Mouse (Mus musculus) layer of hippocampus, adult 6 months (tissue): ENCODE data around the gene Zkscan17. TPM values are rescaled to one million over a fixed set of nuclear protein-coding genes. Genes with fewer than 3 reads are reported as not detected.

ENCODE experiments used
- long read RNA-seq, 2 experiments: library from polyadenylated mRNA; unstranded; transcript quantifications; one replicate each; pipeline ENCODE4 v2.0.0; 2019 to 2020
- polyA plus RNA-seq: library from polyadenylated mRNA; unstranded; fragments of <200 nt; fragmentation: Nextera tagmentation; gene quantifications from 2 replicates; pipeline ENCODE4 v1.2.3, GENCODE M21; 2021

Gene Zkscan17
- 3.1 and 3.9 TPM in 2 replicates for polyA plus RNA-seq
- long read RNA-seq, experiment 1, partial matches to known transcripts: 2 of 3 reads
- long read RNA-seq, experiment 1, other reads (novel, unspliced or antisense): 1 of 3 reads
- long read RNA-seq, experiment 2, full-length matches to known transcripts: 12 of 43 reads
- long read RNA-seq, experiment 2, partial matches to known transcripts: 8 of 43 reads
- long read RNA-seq, experiment 2, other reads (novel, unspliced or antisense): 23 of 43 reads

GRCm38 (mm10) chr11:59526472-59527080 is at the start of gene Zkscan17:
TSS of gene Zkscan17 (minus strand) at chr11:59526751.

GRCm38 (mm10) chr11:59576135-59576534 is 49.6 kb upstream of the Zkscan17 start, which contains the start of gene Olfr222:
TSS of gene Olfr222 (minus strand) at chr11:59576235.

GRCm38 (mm10) chr11:59541324-59541723 is 14.8 kb upstream of the Zkscan17 start, which contains the start of gene Nlrp3:
TSS of gene Nlrp3 (plus strand) at chr11:59541568.

GRCm38 (mm10) chr11:59472326-59472677 is 54.2 kb downstream of the Zkscan17 start, which contains the start of gene Zfp867:
TSS of gene Zfp867 (minus strand) at chr11:59472474.

GRCm38 (mm10) chr11:59451086-59451485 is 75.5 kb downstream of the Zkscan17 start, which contains the start of gene Snap47:
TSS of gene Snap47 (minus strand) at chr11:59451186.

GRCm38 (mm10) chr11:59449741-59450229 is 76.8 kb downstream of the Zkscan17 start, which contains the start of gene Jmjd4:
TSS of gene Jmjd4 (plus strand) at chr11:59450045.

Other genes with a start within 250 kb of the Zkscan17 start
- 0.05 and 0.08 TPM in 2 replicates for gene Wnt3a, start 236.0 kb downstream of the Zkscan17 start, polyA plus RNA-seq
- gene Wnt9a, start 219.8 kb downstream of the Zkscan17 start, polyA plus RNA-seq: 0.99 and 1.1 TPM in 2 replicates
- not detected in 2 replicates for gene Prss38, start 151.1 kb downstream of the Zkscan17 start, polyA plus RNA-seq
- 6.5 and 7.7 TPM in 2 replicates for gene Jmjd4, start 76.7 kb downstream of the Zkscan17 start, polyA plus RNA-seq
- gene Snap47, start 75.6 kb downstream of the Zkscan17 start, polyA plus RNA-seq: 573 and 613 TPM in 2 replicates
- gene Zfp867, start 54.3 kb downstream of the Zkscan17 start, polyA plus RNA-seq: 2.7 and 2.9 TPM in 2 replicates
- 0.29 and 0.38 TPM in 2 replicates for gene Nlrp3, start 14.8 kb upstream of the Zkscan17 start, polyA plus RNA-seq
- not detected in 2 replicates for gene Olfr222, start 49.5 kb upstream of the Zkscan17 start, polyA plus RNA-seq
- not detected in 2 replicates for gene Olfr223, start 66.5 kb upstream of the Zkscan17 start, polyA plus RNA-seq
- gene Mprip, start 134.6 kb upstream of the Zkscan17 start, polyA plus RNA-seq: 37.9 and 41.4 TPM in 2 replicates